Mouse (Mus musculus) megakaryocyte-erythroid progenitor cell, adult 5-6 weeks (primary cell): ENCODE measurements at regions not wholly inside any gene's neighbourhood (a gene's known extent, or its start where the extent isn't known, plus 50 kb on each side); places are given as distances from the start of the nearest gene placed in this dataset.

Experiments used
- ATAC-seq: replicated peaks from 2 replicates; pipeline ENCODE4 v1.8.0; 2016; ENCODE audit warnings: mild to moderate bottlenecking, inconsistent platforms; ENCODE audit not compliant: severe bottlenecking, poor library complexity, low FRiP score, low TSS enrichment

- ATAC-seq = no peak
Observed at GRCm38 (mm10) chr4:53323195-53323594, 117.0 kb upstream of the Slc44a1 start.

- no peak for ATAC-seq
Observed at GRCm38 (mm10) chr4:53322484-53322883, 117.7 kb upstream of the Slc44a1 start.

- peak; percentile 67 for ATAC-seq
Observed at GRCm38 (mm10) chr4:53320735-53321449, 119.3 kb upstream of the Slc44a1 start.

- no peak for ATAC-seq
Observed at GRCm38 (mm10) chr4:53319051-53319450, 121.2 kb upstream of the Slc44a1 start.

- no peak for ATAC-seq
Observed at GRCm38 (mm10) chr4:53318181-53318580, 122.0 kb upstream of the Slc44a1 start.

GRCm38 (mm10) chr4:53317453-53317824, 122.8 kb upstream of the Slc44a1 start:
- ATAC-seq = no peak

GRCm38 (mm10) chr4:53316796-53317452, 123.3 kb upstream of the Slc44a1 start:
- ATAC-seq = no peak

GRCm38 (mm10) chr4:53315876-53316762, 124.1 kb upstream of the Slc44a1 start:
- no peak for ATAC-seq

GRCm38 (mm10) chr4:53315121-53315875, 124.9 kb upstream of the Slc44a1 start:
- ATAC-seq = 0 out of 2 replicates have a peak, but pooled peaks have one; percentile 48

- ATAC-seq = no peak
Observed at GRCm38 (mm10) chr4:53314076-53314475, 126.1 kb upstream of the Slc44a1 start.

- no peak for ATAC-seq
Observed at GRCm38 (mm10) chr4:53307121-53307520, 133.1 kb upstream of the Slc44a1 start.

- ATAC-seq = no peak
Observed at GRCm38 (mm10) chr4:53304782-53305385, 135.3 kb upstream of the Slc44a1 start.

- no peak for ATAC-seq
Observed at GRCm38 (mm10) chr4:53304290-53304654, 135.9 kb upstream of the Slc44a1 start.

GRCm38 (mm10) chr4:53303621-53304289, 136.5 kb upstream of the Slc44a1 start:
- ATAC-seq = no peak

- no peak for ATAC-seq
Observed at GRCm38 (mm10) chr4:53297975-53298374, 138.3 kb upstream of the Abca1 start.

- ATAC-seq = no peak
Observed at GRCm38 (mm10) chr4:53292606-53293005, 132.9 kb upstream of the Abca1 start.

- ATAC-seq = peak; percentile 77
Observed at GRCm38 (mm10) chr4:53277741-53278525, 118.2 kb upstream of the Abca1 start.

- peak; percentile 35; the same call in 1 of the 2 replicates for ATAC-seq
Observed at GRCm38 (mm10) chr4:53270433-53270832, 110.7 kb upstream of the Abca1 start.
